Mouse (Mus musculus): Measurements from ENCODE around the gene 5730455P16Rik. TPM values are rescaled to one million over a fixed set of nuclear protein-coding genes. Genes with fewer than 3 reads are reported as not detected.
"Not testable (repeated sequence)": the region's sequence is repeated elsewhere in the genome, so short reads cannot be mapped to it uniquely, and the experiment has no call there.

Gene 5730455P16Rik
- polyA plus RNA-seq, 1 experiment from 2014 or later: 37.4 TPM

GRCm38 (mm10) chr11:80395930-80396329 is 18.1 kb upstream of the 5730455P16Rik start:
- Histone ChIP-seq H3K36me3 (replicated peaks) (peaks cover 46% of the 10 kb centered on the region), H3K9me3 (no peaks in the 10 kb centered on the region), H3K4me2 (no peak overlapping the region), H3K27me3 (replicated peaks) (no peaks in the 10 kb centered on the region), H3K27ac (no peak overlapping the region), H3K4me3 (no peak overlapping the region), H3K9ac (no peak overlapping the region), H3K4me1 (no peaks in the 10 kb centered on the region)
- no peak for ATAC-seq (replicated peaks)
- WGBS: 95% methylated on average over 3 of the region's 3 CpGs

DNA sequence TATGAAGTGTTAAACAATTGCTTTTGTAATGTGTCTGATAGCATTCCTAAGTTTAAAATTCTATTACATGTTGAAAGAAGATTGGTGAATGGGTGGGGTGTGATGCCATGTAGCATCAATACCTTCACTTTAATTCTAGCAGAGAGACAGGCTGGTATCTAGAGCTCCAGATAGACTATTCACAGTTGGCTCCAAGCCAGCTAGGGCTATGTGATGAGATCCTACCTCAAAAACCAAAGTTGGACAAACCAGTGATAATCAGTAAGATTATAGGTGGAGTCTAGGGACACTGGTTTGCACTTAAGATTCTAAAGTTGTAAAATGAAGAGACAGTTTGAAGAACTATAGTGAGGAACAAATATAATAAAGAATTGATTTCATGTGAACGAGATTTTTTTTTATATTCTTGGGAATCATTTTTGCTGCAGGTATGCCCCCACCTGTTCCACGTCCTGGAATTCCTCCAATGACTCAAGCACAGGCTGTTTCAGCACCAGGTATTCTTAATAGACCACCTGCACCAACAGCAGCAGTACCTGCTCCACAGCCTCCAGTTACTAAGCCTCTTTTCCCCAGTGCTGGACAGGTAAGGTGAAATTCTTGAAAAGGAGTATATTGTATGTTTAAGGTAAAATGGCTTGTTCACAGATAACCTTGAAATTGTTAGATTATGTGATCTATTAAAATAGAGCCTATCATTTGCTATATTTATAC is 13.7 kb upstream of the 5730455P16Rik start:
- Histone ChIP-seq H3K36me3 (replicated peaks) (peaks cover 46% of the 10 kb centered on the region), H3K4me2 (no peak overlapping the region), H3K27me3 (replicated peaks) (no peaks in the 10 kb centered on the region), H3K9me3 (no peaks in the 10 kb centered on the region), H3K4me1 (peaks cover 11% of the 10 kb centered on the region), H3K27ac (no peak overlapping the region), H3K9ac (no peak overlapping the region), H3K4me3 (no peak overlapping the region)
- ATAC-seq (replicated peaks): no peak
- WGBS: 99% methylated on average over 2 of the region's 2 CpGs

GRCm38 (mm10) chr11:80389885-80390284 is 12.1 kb upstream of the 5730455P16Rik start:
- Histone ChIP-seq H3K27ac (no peak overlapping the region), H3K27me3 (replicated peaks) (no peaks in the 10 kb centered on the region), H3K4me3 (no peak overlapping the region), H3K4me1 (peaks cover 28% of the 10 kb centered on the region), H3K36me3 (replicated peaks) (peaks cover 32% of the 10 kb centered on the region), H3K9me3 (no peaks in the 10 kb centered on the region), H3K9ac (no peak overlapping the region), H3K4me2 (no peak overlapping the region)
- WGBS: 92% methylated on average over 1 of the region's 1 CpGs
- no peak for ATAC-seq (replicated peaks)

DNA sequence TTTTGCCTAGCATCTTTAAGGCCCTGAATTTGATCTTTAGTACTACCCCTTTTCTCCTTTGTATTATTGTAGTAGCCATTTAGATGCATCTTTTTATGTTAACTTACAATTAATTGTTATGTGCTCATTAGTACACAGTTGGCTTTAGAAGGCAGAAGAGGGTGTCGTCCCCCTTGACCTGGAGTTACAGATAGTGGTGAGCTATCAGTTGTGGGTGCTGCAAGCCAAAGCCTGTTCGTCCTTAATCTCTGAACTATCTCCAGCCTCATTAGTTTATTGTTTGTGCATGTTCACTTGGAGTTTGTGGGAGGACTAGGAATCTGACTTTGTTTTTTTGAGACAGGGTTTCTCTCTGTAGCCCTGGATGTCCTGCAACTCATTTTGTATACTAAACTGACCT is 9.0 kb upstream of the 5730455P16Rik start:
- H3K4me3 ChIP-seq: 0 out of 2 replicates have a peak overlapping the region, but pooled peaks have one; percentile 4
- H3K9ac ChIP-seq: no peak overlapping the region
- H3K9me3 ChIP-seq: no peaks in the 10 kb centered on the region
- no peak overlapping the region for H3K27ac ChIP-seq
- H3K36me3 ChIP-seq (replicated peaks): peaks cover 21% of the 10 kb centered on the region; the same call in 1 of the 2 replicates
- peak overlapping the region; percentile 79 for H3K4me2 ChIP-seq
- peaks cover 42% of the 10 kb centered on the region for H3K4me1 ChIP-seq
- WGBS: 82% methylated on average over 2 of the region's 2 CpGs
- no peak for ATAC-seq (replicated peaks)
- no peaks in the 10 kb centered on the region for H3K27me3 ChIP-seq (replicated peaks)

DNA sequence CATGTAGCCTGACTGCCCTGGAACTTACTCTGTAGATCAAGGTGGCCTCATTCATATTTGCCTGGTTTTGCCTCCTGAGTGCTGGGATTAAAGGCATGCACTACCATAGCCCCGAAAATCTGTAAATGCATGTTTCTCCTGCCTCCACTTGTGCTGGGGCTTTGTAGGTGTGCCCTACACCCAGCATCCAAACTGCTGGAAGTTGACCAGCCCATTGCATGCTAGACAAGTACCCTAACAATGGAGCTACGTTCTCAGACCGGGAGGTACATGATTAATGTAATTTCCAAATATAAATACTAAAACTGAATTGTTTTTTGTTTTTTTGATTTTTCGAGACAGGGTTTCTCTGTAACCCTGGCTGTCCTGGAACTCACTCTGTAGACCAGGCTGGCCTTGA is 7.2 kb upstream of the 5730455P16Rik start:
- Histone ChIP-seq H3K27ac (no peak overlapping the region), H3K27me3 (replicated peaks) (no peaks in the 10 kb centered on the region), H3K9me3 (no peaks in the 10 kb centered on the region), H3K9ac (peak overlapping the region; percentile 33), H3K36me3 (replicated peaks) (peaks cover 15% of the 10 kb centered on the region; the same call in 1 of the 2 replicates), H3K4me1 (peaks cover 42% of the 10 kb centered on the region), H3K4me3 (peak overlapping the region; percentile 63), H3K4me2 (peak overlapping the region; percentile 79)
- ATAC-seq (replicated peaks): no peak
- 45% methylated on average over 4 of the region's 4 CpGs for WGBS

- Histone ChIP-seq H3K4me2 (peak overlapping the region; percentile 79), H3K4me3 (peak overlapping the region; percentile 63), H3K4me1 (peaks cover 42% of the 10 kb centered on the region), H3K27me3 (replicated peaks) (no peaks in the 10 kb centered on the region), H3K9ac (peak overlapping the region; percentile 33), H3K36me3 (replicated peaks) (peaks cover 15% of the 10 kb centered on the region; the same call in 1 of the 2 replicates), H3K9me3 (no peaks in the 10 kb centered on the region), H3K27ac (no peak overlapping the region)
- no peak for ATAC-seq (replicated peaks)
These were observed 6.6 kb upstream of the 5730455P16Rik start for GRCm38 (mm10) chr11:80384461-80384860.

- peak overlapping the region; percentile 81 for H3K27ac ChIP-seq
- peaks cover 42% of the 10 kb centered on the region for H3K4me1 ChIP-seq
- peak overlapping the region; percentile 73 for H3K9ac ChIP-seq
- H3K36me3 ChIP-seq (replicated peaks): peaks cover 9% of the 10 kb centered on the region; the same call in 1 of the 2 replicates
- H3K4me2 ChIP-seq: peak overlapping the region; percentile 79; the same call in 1 of the 2 replicates
- peak overlapping the region; percentile 63 for H3K4me3 ChIP-seq
- ATAC-seq (replicated peaks): peak; percentile 42
- no peaks in the 10 kb centered on the region for H3K9me3 ChIP-seq
- no peaks in the 10 kb centered on the region for H3K27me3 ChIP-seq (replicated peaks)
- WGBS: under 1% methylated on average over 20 of the region's 20 CpGs
These were observed 5.8 kb upstream of the 5730455P16Rik start for GRCm38 (mm10) chr11:80383626-80384046.

DNA sequence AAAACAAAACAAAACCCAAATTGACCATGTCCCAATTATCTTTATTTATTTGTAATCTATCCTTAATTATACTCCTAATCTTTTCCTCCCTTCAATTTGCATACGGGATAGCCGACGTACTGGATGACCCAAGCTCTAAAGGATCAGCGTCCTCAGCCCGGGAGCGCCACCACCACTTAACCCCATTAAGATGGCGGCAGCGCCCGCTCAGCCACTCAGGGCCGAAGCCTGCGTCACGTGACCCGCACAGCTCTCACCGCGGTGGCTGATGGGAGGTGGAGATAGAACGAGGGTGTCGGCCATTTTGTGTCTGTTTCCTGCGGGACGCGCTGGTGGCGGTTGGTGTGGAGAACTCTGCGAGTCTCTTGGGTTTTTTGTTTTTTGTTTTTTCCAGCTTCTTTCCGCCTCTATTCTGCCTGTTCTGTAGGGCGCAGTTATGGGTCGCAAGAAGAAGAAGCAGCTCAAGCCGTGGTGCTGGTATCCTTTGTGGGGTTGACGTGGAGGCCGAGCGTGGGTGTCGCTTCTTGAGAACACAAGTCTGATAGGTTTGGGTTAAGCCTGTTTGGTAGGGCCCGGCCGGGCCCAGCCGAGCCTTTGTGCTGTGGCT is 5.3 kb upstream of the 5730455P16Rik start, which contains the start of gene Zfp207:
Gene Zfp207 (plus strand): TSS at position 261 of the 607 bp plus-strand sequence.
- H3K4me3 ChIP-seq: peak within 1 kb of the TSS; percentile 63
- H3K9me3 ChIP-seq: no peaks in the 10 kb centered on the region
- ATAC-seq (replicated peaks): peak; percentile 97
- H3K4me1 ChIP-seq: peaks cover 45% of the 10 kb centered on the region
- H3K9ac ChIP-seq: peak within 1 kb of the TSS; percentile 73
- under 1% methylated on average over 33 of the region's 33 CpGs for WGBS
- H3K4me2 ChIP-seq: peak within 1 kb of the TSS; percentile 79
- peak within 1 kb of the TSS; percentile 81 for H3K27ac ChIP-seq
- peaks cover 4% of the 10 kb centered on the region; the same call in 1 of the 2 replicates for H3K36me3 ChIP-seq (replicated peaks)
- no peaks in the 10 kb centered on the region for H3K27me3 ChIP-seq (replicated peaks)

DNA sequence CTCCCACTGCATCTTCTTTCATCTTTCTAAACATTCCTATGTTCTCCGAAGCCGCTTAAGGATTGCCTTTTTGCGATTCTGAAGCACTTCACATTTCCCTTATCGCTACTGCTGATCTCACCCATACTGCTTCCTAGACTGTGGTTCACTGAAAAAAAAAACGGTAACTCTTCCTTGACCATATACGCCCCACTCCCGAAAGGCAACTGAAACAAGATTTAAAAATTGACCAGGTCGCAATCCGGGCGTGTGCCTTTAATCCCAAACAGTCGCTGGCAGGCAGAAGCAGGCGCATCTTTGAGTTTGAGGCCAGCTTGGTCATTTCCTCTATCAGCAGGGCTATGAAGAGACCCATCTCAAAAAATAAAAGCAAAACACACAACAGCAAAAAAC is 4.8 kb upstream of the 5730455P16Rik start:
- WGBS: 4% methylated on average over 12 of the region's 12 CpGs
- Histone ChIP-seq H3K27me3 (replicated peaks) (no peaks in the 10 kb centered on the region), H3K4me2 (peak overlapping the region; percentile 65), H3K9ac (peak overlapping the region; percentile 69), H3K36me3 (replicated peaks) (no peaks in the 10 kb centered on the region), H3K4me1 (peaks cover 43% of the 10 kb centered on the region), H3K27ac (peak overlapping the region; percentile 81), H3K4me3 (peak overlapping the region; percentile 63), H3K9me3 (no peaks in the 10 kb centered on the region)
- ATAC-seq (replicated peaks): peak; percentile 34; the same call in 1 of the 2 replicates

GRCm38 (mm10) chr11:80379184-80379583 is 1.4 kb upstream of the 5730455P16Rik start:
- H3K4me1 ChIP-seq: peaks cover 24% of the 10 kb centered on the region
- H3K9me3 ChIP-seq; H3K27ac ChIP-seq; H3K27me3 ChIP-seq (replicated peaks); H3K9ac ChIP-seq; H3K4me3 ChIP-seq; H3K4me2 ChIP-seq; H3K36me3 ChIP-seq (replicated peaks); ATAC-seq (replicated peaks): not testable (repeated sequence)
- WGBS: 95% methylated on average over 7 of the region's 7 CpGs

- Histone ChIP-seq H3K4me3 (peak overlapping the region; percentile 97), H3K9ac (peak overlapping the region; percentile 100), H3K4me2 (peak overlapping the region; percentile 86), H3K27ac (peak overlapping the region; percentile 97), H3K4me1 (peaks cover 24% of the 10 kb centered on the region)
- H3K27me3 ChIP-seq (replicated peaks); H3K9me3 ChIP-seq; ATAC-seq (replicated peaks); H3K36me3 ChIP-seq (replicated peaks): not testable (repeated sequence)
- WGBS: 60% methylated on average over 2 of the region's 2 CpGs
These were observed 726 bp upstream of the 5730455P16Rik start for GRCm38 (mm10) chr11:80378452-80379068.

DNA sequence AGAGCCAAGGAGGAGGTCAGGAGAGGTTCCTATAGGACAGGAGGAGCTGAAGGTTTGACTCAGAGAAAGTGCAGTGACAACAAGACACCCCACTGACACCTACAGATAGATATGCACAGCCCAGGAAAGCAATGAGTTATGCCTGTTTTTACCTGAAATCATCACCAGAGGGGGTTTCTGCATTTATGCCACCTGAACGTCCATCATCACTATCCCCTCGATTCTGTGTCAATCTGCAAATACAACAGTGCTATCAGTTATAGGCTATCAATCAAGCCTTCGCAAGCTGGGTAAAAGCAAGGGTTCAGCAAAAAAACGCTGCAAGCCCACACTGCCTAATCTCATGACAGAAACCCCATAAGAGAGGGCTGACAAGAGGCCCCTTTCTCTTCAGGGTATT is 1.2 kb downstream of the 5730455P16Rik start:
- no peaks in the 10 kb centered on the region for H3K9me3 ChIP-seq
- ATAC-seq (replicated peaks): no peak
- 63% methylated on average over 4 of the region's 4 CpGs for WGBS
- no peaks in the 10 kb centered on the region for H3K27me3 ChIP-seq (replicated peaks)
- no peak overlapping the region for H3K9ac ChIP-seq
- no peak overlapping the region for H3K27ac ChIP-seq
- peak overlapping the region; percentile 97; the same call in 1 of the 2 replicates for H3K4me3 ChIP-seq
- H3K4me2 ChIP-seq: peak overlapping the region; percentile 86
- H3K4me1 ChIP-seq: peaks cover 15% of the 10 kb centered on the region
- peaks cover 9% of the 10 kb centered on the region; the same call in 1 of the 2 replicates for H3K36me3 ChIP-seq (replicated peaks)
